Mouse (Mus musculus): ENCODE measurements around the gene Cwc22. TPM values are rescaled to one million over a fixed set of nuclear protein-coding genes. Genes with fewer than 3 reads are reported as not detected.

The Cwc22 gene
- polyA plus RNA-seq, 1 experiment, result 27.9 TPM

DNA sequence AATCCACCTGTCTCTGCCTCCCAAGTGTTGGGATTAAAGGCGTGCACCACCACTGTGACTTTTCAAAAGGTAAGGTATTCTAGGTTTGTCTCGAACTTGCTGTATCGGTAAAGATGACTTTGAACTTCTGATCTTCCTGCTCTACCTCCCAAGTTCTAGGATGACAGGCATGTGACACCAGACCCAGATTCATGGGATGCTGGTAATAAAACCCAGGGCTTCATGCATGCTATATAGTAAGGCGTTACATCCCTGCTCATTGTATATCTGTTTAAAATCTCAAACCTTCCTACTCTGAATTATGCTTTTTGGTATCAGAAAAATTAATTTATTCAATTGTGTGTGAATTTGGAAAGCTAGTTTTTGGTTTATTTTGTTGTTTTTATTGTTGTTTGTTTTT lies 59.0 kb downstream of the Cwc22 start:
- Histone ChIP-seq H3K4me1 (ENCODE audit: control insufficient read depth, insufficient read depth, low read length) (no peaks in the 10 kb centered on the region), H3K4me3 (ENCODE audit: insufficient read depth, low read length) (no peak overlapping the region), H3K27ac (ENCODE audit: insufficient read depth, low read depth, low read length) (no peak overlapping the region)
- TF ChIP-seq POLR2A (IDR thresholded peaks at IDR 0.05; ENCODE audit: borderline replicate concordance, low read depth, low read length) (no peak), CTCF (IDR thresholded peaks at IDR 0.05; ENCODE audit: low read depth, low read length) (no peak)

DNA sequence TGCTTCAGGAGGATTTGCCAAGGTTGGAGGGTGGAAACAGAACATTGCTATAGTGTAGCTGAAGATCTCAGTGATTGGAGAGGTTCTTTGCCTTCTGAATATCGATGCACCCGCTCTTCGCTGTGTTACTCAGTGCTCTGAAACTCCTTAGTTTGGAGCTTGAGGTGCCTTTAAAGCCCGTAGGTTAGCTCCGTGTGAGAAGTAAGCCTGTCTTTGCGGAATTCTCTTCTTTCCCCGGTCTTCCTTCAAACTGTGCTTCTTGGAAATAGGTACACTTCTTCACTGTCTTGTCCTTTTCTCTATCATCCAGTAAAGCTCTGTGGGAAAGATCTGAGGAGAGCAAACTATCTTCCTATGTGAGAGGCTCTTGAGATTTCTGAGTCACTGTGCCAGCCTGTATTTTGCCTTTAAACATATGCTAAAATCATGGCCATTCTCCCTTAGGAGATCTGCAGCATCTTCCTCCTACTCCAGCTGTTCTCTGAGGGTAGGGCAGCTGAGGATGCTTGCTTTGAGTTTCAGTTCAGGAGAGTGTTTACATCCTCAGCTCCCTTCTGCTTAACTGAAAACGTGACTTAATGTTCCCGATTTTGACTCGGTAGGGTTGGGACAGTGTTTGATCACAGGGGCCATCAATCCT lies 60.6 kb downstream of the Cwc22 start:
- Histone ChIP-seq H3K27ac (ENCODE audit: insufficient read depth, low read depth, low read length) (no peak overlapping the region), H3K4me1 (ENCODE audit: control insufficient read depth, insufficient read depth, low read length) (no peaks in the 10 kb centered on the region), H3K4me3 (ENCODE audit: insufficient read depth, low read length) (no peak overlapping the region)
- no peak for TF ChIP-seq CTCF (IDR thresholded peaks at IDR 0.05; ENCODE audit: low read depth, low read length)
- TF ChIP-seq POLR2A (IDR thresholded peaks at IDR 0.05; ENCODE audit: borderline replicate concordance, low read depth, low read length), result no peak

- TF ChIP-seq POLR2A (IDR thresholded peaks at IDR 0.05; ENCODE audit: borderline replicate concordance, low read depth, low read length) (no peak), CTCF (IDR thresholded peaks at IDR 0.05; ENCODE audit: low read depth, low read length) (no peak)
- no peak overlapping the region for H3K4me3 ChIP-seq (ENCODE audit: insufficient read depth, low read length)
- H3K27ac ChIP-seq (ENCODE audit: insufficient read depth, low read depth, low read length), result no peak overlapping the region
- no peaks in the 10 kb centered on the region for H3K4me1 ChIP-seq (ENCODE audit: control insufficient read depth, insufficient read depth, low read length)
These were observed 61.1 kb downstream of the Cwc22 start for GRCm38 (mm10) chr2:77885036-77885435.

DNA sequence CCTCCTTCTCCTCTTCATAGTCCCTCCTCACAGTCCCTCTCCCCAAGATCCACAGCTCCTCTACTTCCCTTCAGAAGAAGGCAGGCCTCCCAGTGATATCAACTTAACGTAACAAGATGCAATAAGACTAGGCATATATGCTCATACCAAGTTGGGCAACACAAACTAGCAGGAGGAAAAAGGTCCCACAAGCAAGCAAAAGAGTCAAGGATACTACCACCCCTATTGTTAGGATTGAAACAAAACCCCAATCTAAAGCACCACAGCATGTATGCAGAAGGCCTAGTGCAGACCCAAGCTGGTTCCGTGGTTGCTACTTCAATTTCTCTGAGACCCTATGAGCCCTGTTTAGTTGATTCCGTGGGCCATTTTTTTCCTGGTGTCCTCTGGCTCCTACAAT lies 61.7 kb downstream of the Cwc22 start:
- Histone ChIP-seq H3K27ac (ENCODE audit: insufficient read depth, low read depth, low read length) (no peak overlapping the region), H3K4me3 (ENCODE audit: insufficient read depth, low read length) (no peak overlapping the region), H3K4me1 (ENCODE audit: control insufficient read depth, insufficient read depth, low read length) (no peaks in the 10 kb centered on the region)
- TF ChIP-seq POLR2A (IDR thresholded peaks at IDR 0.05; ENCODE audit: borderline replicate concordance, low read depth, low read length), result no peak
- no peak for TF ChIP-seq CTCF (IDR thresholded peaks at IDR 0.05; ENCODE audit: low read depth, low read length)

DNA sequence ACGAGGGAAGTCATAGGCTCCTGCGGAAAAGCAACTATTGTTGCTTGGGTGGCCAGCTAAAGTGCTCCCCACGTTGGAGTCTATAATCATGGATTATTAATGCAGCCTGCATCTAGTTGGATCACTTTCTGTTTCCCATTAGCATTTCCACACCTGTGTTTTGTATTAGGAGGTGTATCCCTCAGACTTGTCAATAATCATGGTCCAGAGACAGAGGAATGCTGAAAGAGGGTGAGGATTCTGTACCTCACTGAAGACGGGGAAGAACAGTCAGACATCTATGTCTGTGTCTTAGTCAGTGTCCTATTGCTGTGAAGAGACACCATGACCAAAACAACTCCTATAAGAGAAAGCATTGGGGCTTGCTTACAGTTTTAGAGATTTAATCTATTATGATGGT lies 63.2 kb downstream of the Cwc22 start:
- no peak overlapping the region for H3K4me3 ChIP-seq (ENCODE audit: insufficient read depth, low read length)
- no peak for TF ChIP-seq POLR2A (IDR thresholded peaks at IDR 0.05; ENCODE audit: borderline replicate concordance, low read depth, low read length)
- no peak for TF ChIP-seq CTCF (IDR thresholded peaks at IDR 0.05; ENCODE audit: low read depth, low read length)
- H3K4me1 ChIP-seq (ENCODE audit: control insufficient read depth, insufficient read depth, low read length), result no peaks in the 10 kb centered on the region
- no peak overlapping the region for H3K27ac ChIP-seq (ENCODE audit: insufficient read depth, low read depth, low read length)

DNA sequence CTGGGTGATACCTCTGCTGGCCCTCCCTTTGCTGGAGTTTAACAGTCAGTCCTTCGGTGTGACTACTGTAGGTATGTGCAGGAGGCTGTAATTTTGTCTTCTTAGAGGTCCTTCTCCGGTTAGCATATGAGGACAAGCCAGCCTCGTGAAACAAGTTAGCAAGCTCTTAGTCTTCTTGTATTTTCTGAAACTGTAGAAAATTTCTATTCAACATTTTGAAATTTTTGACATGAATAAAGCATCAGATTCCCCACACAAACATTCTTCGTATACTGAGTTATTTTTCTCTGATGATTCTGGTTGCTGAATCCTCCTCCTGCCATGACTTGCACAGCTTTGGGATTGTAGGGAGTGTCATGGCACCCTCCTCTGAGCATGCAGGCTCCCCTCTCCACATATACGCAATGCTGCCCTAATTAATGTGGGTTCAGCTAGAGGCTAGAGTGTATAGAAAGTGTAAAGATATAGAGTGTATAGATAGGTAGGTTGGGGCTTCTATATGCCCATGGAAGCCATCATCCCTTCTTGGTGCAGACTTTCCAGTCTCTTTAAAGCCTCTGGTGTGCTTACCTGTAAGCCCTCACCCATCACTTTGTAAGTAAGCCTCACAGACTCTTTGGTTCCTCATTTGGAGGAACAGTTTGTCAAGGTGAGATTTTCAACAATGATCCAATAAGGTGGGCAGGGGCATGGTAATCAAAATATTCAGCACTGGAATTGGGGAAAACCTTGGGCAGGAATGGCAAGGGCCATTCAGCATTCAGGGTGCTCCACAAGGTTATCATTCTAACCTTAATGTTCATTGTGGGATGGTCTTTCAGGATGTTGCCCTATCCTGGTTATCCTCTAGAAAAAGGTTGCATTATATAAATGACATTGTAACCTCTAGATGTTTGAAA lies 64.6 kb downstream of the Cwc22 start:
- no peaks in the 10 kb centered on the region for H3K4me1 ChIP-seq (ENCODE audit: control insufficient read depth, insufficient read depth, low read length)
- no peak overlapping the region for H3K27ac ChIP-seq (ENCODE audit: insufficient read depth, low read depth, low read length)

GRCm38 (mm10) chr2:77880351-77880750 lies 65.8 kb downstream of the Cwc22 start:
- H3K4me1 ChIP-seq (ENCODE audit: control insufficient read depth, insufficient read depth, low read length), result no peaks in the 10 kb centered on the region
- no peak overlapping the region for H3K4me3 ChIP-seq (ENCODE audit: insufficient read depth, low read length)
- no peak for TF ChIP-seq CTCF (IDR thresholded peaks at IDR 0.05; ENCODE audit: low read depth, low read length)
- TF ChIP-seq POLR2A (IDR thresholded peaks at IDR 0.05; ENCODE audit: borderline replicate concordance, low read depth, low read length), result no peak

More for the DNA sequence above, 64.6 kb downstream of the Cwc22 start:
- TF ChIP-seq POLR2A (IDR thresholded peaks at IDR 0.05; ENCODE audit: borderline replicate concordance, low read depth, low read length), result no peak
- no peak for TF ChIP-seq CTCF (IDR thresholded peaks at IDR 0.05; ENCODE audit: low read depth, low read length)
- no peak overlapping the region for H3K4me3 ChIP-seq (ENCODE audit: insufficient read depth, low read length)

GRCm38 (mm10) chr2:77879736-77880135 lies 66.4 kb downstream of the Cwc22 start:
- Histone ChIP-seq H3K4me1 (ENCODE audit: control insufficient read depth, insufficient read depth, low read length) (no peaks in the 10 kb centered on the region), H3K4me3 (ENCODE audit: insufficient read depth, low read length) (no peak overlapping the region), H3K27ac (ENCODE audit: insufficient read depth, low read depth, low read length) (no peak overlapping the region)
- TF ChIP-seq POLR2A (IDR thresholded peaks at IDR 0.05; ENCODE audit: borderline replicate concordance, low read depth, low read length), result no peak
- TF ChIP-seq CTCF (IDR thresholded peaks at IDR 0.05; ENCODE audit: low read depth, low read length), result no peak

More at GRCm38 (mm10) chr2:77880351-77880750, 65.8 kb downstream of the Cwc22 start:
- no peak overlapping the region for H3K27ac ChIP-seq (ENCODE audit: insufficient read depth, low read depth, low read length)

- no peak overlapping the region for H3K27ac ChIP-seq (ENCODE audit: insufficient read depth, low read depth, low read length)
- TF ChIP-seq CTCF (IDR thresholded peaks at IDR 0.05; ENCODE audit: low read depth, low read length) (no peak), POLR2A (IDR thresholded peaks at IDR 0.05; ENCODE audit: borderline replicate concordance, low read depth, low read length) (no peak)
- H3K4me3 ChIP-seq (ENCODE audit: insufficient read depth, low read length), result no peak overlapping the region
- H3K4me1 ChIP-seq (ENCODE audit: control insufficient read depth, insufficient read depth, low read length), result no peaks in the 10 kb centered on the region
These were observed 68.9 kb downstream of the Cwc22 start for GRCm38 (mm10) chr2:77877156-77877855.

All from bone marrow macrophage, adult 2 months (primary cell).